Mouse (Mus musculus) stomach, embryonic 14.5 days (tissue): ENCODE measurements at regions not wholly inside any gene's neighbourhood (a gene's known extent, or its start where the extent isn't known, plus 50 kb on each side); places are given as distances from the start of the nearest gene placed in this dataset. TPM values are rescaled to one million over a fixed set of nuclear protein-coding genes. Genes with fewer than 3 reads are reported as not detected.

Experiments used
- ATAC-seq: fragments of 200-750 bp; cut with Nextera tagmentation; 2 replicates; pipeline ENCODE4 v1.8.0; 2017; ENCODE audit warnings: low read depth, moderate TSS enrichment; ENCODE audit not compliant: insufficient number of reproducible peaks, insufficient read depth, low FRiP score
- H3K27ac ChIP-seq: fragments of 300-500 bp; sonication (generic); 2 replicates; pipeline ENCODE4 v1.5.1; 2014; ENCODE audit warnings: mild to moderate bottlenecking, low read length, moderate library complexity, mixed read lengths
- H3K27me3 ChIP-seq: fragments of 300-500 bp; sonication (generic); 2 replicates; pipeline ENCODE4 v1.6.1; 2014; ENCODE audit warnings: low read length, control low read depth, mixed read lengths; ENCODE audit not compliant: control insufficient read depth, insufficient read depth
- H3K36me3 ChIP-seq: fragments of 300-500 bp; sonication (generic); 2 replicates; pipeline ENCODE4 v1.6.1; 2014; ENCODE audit warnings: mild to moderate bottlenecking, control low read depth, low read length, moderate library complexity, mixed read lengths; ENCODE audit not compliant: control insufficient read depth, insufficient read depth
- H3K4me1 ChIP-seq: fragments of 300-500 bp; sonication (generic); 2 replicates; pipeline ENCODE4 v1.6.1; 2014; ENCODE audit warnings: low read length, control low read depth, mixed read lengths; ENCODE audit not compliant: control insufficient read depth, insufficient read depth
- H3K4me2 ChIP-seq: fragments of 300-500 bp; sonication (generic); replicated peaks from 2 replicates; pipeline ENCODE4 v1.6.1; 2014; ENCODE audit warnings: low read depth, low read length, control low read depth
- H3K4me3 ChIP-seq: fragments of 300-500 bp; sonication (generic); 2 replicates; pipeline ENCODE4 v1.5.1; 2014; ENCODE audit warnings: low read depth, low read length, control low read depth
- H3K9ac ChIP-seq: fragments of 300-500 bp; sonication (generic); replicated peaks from 2 replicates; pipeline ENCODE4 v1.6.1; 2014; ENCODE audit warnings: low read depth, mild to moderate bottlenecking, control low read depth, low read length, moderate library complexity, mixed read lengths
- H3K9me3 ChIP-seq: fragments of 300-500 bp; sonication (generic); 2 replicates; pipeline ENCODE4 v1.6.1; 2016; ENCODE audit warnings: low read depth, low read length, control low read depth; ENCODE audit not compliant: control insufficient read depth
- WGBS: fragments of 180-500 bp; shearing (Covaris S2); extraction: QIAGEN DNeasy Blood & Tissue Kit; methylation state at CpG from one replicate; pipeline ENCODE4 v1.1.7; 2014; 5-methylcytosine and 5-hydroxymethylcytosine counted together
- microRNA-seq: library from miRNA; unstranded; fragments of <30 nt; microRNA quantifications from one replicate; pipeline ENCODE4, GENCODE M21; 2016

DNA sequence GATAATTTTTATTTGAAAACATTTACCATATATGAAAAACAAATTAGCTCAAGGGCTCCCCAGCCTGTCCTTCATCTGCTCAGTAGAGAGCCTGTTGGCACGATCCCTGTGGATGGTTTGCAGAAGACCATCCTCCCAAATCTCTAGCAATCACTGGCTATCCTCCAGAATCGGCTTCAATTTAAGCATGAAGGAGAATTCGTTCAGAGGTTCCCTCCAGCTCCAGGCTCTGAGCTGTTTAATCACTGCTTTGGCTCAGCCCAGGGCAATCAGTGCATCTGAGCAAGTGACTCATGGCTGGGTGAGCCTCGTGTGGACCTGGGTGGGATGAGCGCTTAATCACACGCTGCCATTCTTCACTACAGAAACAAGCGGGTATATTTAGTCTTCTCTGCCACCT lies 63.4 kb upstream of the Syt1 start:
- no peaks in the 10 kb centered on the region for H3K36me3 ChIP-seq
- 76% methylated on average over 7 of the region's 7 CpGs for WGBS
- H3K27me3 ChIP-seq, result no peaks in the 10 kb centered on the region
- H3K4me3 ChIP-seq, result no peak overlapping the region
- no peak overlapping the region for H3K4me2 ChIP-seq
- H3K9ac ChIP-seq, result no peak overlapping the region
- H3K4me1 ChIP-seq, result no peaks in the 10 kb centered on the region
- H3K27ac ChIP-seq, result no peak overlapping the region
- H3K9me3 ChIP-seq, result no peaks in the 10 kb centered on the region
- no peak for ATAC-seq

Small RNA genes in the stretch of these regions (microRNA-seq; reads per million reads assigned to microRNA genes)
- not detected for gene Gm44495
